Comparison of ENCODE assay signal across 21 mouse cellular contexts in the genomic region with DNA sequence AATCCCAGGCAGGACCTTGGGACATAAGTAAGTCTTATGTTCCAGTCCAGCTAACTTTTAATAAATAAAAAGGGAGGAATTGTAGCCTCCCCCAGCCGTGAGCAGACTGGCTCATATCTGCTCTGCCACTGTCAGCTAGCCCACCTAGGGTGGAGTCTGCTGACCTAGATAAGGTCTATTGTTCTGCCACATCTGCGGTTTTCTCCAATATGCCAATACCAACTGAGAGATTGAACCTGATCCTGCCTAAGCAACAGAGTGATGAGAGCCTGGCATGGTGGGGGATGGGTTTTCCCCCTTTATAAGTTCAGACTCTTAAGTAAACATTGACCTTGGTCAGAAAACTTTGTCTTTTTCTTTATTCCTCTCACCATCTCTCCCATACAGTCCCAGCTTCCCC.
"Had no signal": no experiment of that assay in that cellular context is flagged by ENCODE, and none has a peak within 500 bp of the region (broad histone marks: within the 10 kb centered on the region; RNA-seq: fewer than 3 reads in every experiment).

No protein-coding gene starts in this region.

- H3K9ac ChIP-seq: liver, embryonic 15.5 days; lung, embryonic 14.5 days; midbrain, embryonic 12.5 days; neural tube, embryonic 13.5 days; neural tube, embryonic 15.5 days; stomach, embryonic 15.5 days had no signal

- H3K27me3 ChIP-seq: liver, embryonic 15.5 days; midbrain, embryonic 12.5 days; neural tube, embryonic 13.5 days; neural tube, embryonic 15.5 days; stomach, embryonic 15.5 days had no signal

- H3K9me3 ChIP-seq: liver, embryonic 15.5 days; midbrain, embryonic 10.5 days; midbrain, embryonic 12.5 days; neural tube, embryonic 13.5 days; neural tube, embryonic 15.5 days; stomach, embryonic 15.5 days had no signal

- H3K4me1 ChIP-seq: liver, embryonic 15.5 days; midbrain, embryonic 10.5 days; midbrain, embryonic 12.5 days; neural tube, embryonic 13.5 days; neural tube, embryonic 15.5 days; stomach, embryonic 15.5 days had no signal

- H3K36me3 ChIP-seq: liver, embryonic 15.5 days; midbrain, embryonic 10.5 days; midbrain, embryonic 12.5 days; neural tube, embryonic 13.5 days; neural tube, embryonic 15.5 days; stomach, embryonic 15.5 days had no signal

- DNase-seq: lung, adult 18-20 months; lung, embryonic 14.5 days; lung, postnatal 10 days; lung, postnatal 4 days; midbrain, embryonic 14.5 days; right cerebral cortex, adult 18-20 months; right cerebral cortex, postnatal 25 days; right cerebral cortex, postnatal 4 days; spleen, adult 18-20 months; thymus, adult 2 months; thymus, postnatal 25 days; thymus, postnatal 4 days had no signal

- ATAC-seq: midbrain, embryonic 16.5 days had no signal

- H3K4me3 ChIP-seq: liver, embryonic 15.5 days; midbrain, embryonic 10.5 days; midbrain, embryonic 12.5 days; myocyte; neural tube, embryonic 13.5 days; neural tube, embryonic 15.5 days; stomach, embryonic 15.5 days had no signal

- H3K27ac ChIP-seq: liver, embryonic 15.5 days; midbrain, embryonic 10.5 days; midbrain, embryonic 12.5 days; neural tube, embryonic 13.5 days; neural tube, embryonic 15.5 days; stomach, embryonic 15.5 days; stomach, postnatal 0 days had no signal

- H3K4me2 ChIP-seq: liver, embryonic 15.5 days; lung, embryonic 14.5 days; midbrain, embryonic 12.5 days; neural tube, embryonic 13.5 days; neural tube, embryonic 15.5 days; stomach, embryonic 15.5 days had no signal
